Mouse (Mus musculus) B cell, adult 2 months (primary cell): ENCODE measurements around the gene Bclaf1.

Experiments
- DNase-seq, 2 experiments: peaks; one replicate each; pipeline ENCODE4 v3.0.0; 2022

Bclaf1 gene

GRCm38 (mm10) chr10:20311918-20312735, at the start of gene Bclaf1:
Bclaf1 (plus strand) TSS chr10:20312469.
- DNase-seq, result peak; percentile 100

DNA sequence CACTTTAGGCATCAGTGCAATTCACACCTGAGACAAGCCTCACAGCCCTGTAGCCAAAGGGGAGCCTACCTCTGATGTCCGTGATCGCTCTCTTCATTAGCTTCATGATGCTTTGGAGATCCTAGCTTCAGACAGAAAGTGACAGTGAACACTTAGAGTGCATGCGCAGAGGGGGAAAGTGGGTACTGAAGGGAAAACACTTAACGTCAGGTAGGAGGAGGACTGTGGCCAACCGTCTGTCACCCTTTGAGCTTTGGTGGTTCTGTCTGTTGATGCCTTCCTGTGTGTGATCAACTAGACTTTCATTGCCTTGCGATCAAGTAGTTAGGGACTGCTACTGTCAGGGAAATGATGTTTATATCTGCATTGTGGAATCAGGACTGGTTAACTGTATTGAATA, 49.4 kb upstream of the Bclaf1 start:
- no peak for DNase-seq

DNA sequence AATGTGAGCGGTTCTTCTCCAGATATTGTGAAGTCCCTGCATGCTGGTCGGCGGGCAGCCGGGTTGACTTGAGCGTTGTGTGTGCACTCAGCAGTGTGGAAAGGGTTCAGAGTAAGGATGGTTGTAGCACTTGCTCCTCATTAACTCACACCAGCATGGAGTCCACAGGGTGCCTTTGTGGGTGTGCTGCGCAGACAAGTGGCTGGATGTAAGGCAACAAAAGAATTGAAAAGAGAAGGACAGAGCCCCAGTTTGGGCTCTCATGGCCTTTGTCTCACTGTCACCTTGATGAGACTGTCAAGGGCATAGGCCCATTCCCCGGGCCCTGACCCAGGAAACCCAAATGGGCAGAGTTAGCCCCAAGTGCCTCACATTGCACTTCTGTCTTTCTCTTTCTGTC, 47.8 kb upstream of the Bclaf1 start:
- DNase-seq, result no peak

DNA sequence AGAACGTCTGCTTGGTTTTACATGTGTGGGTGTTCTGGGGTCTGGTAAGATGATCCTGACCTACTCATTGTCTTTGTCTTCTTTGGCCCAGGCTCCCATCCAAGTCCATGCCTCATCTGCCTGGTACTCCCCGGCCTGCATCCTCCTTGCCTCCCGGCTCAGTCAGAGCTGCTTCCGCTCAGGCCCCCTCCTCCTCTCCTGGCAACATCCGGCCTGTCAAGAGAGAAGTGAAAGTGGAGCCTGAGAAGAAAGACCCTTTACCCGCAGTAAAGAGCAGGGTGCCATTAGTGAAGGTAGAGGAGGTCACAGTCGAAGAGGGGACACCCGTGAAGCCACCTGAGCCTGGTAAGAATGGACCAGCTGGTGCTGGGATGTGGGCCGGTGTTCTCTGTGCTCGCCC, 45.2 kb upstream of the Bclaf1 start:
- peak; percentile 19 to 30 for DNase-seq

- no peak for DNase-seq
These were observed 43.3 kb upstream of the Bclaf1 start for GRCm38 (mm10) chr10:20268945-20269344.

GRCm38 (mm10) chr10:20272380-20272779, 39.9 kb upstream of the Bclaf1 start:
- no peak for DNase-seq

- DNase-seq, result no peak
These were observed 39.0 kb upstream of the Bclaf1 start for GRCm38 (mm10) chr10:20273278-20273677.

GRCm38 (mm10) chr10:20274022-20274421, 38.2 kb upstream of the Bclaf1 start:
- no peak for DNase-seq

- peak; percentile 14 to 38 for DNase-seq
These were observed 30.8 kb upstream of the Bclaf1 start for GRCm38 (mm10) chr10:20281456-20281855.

DNA sequence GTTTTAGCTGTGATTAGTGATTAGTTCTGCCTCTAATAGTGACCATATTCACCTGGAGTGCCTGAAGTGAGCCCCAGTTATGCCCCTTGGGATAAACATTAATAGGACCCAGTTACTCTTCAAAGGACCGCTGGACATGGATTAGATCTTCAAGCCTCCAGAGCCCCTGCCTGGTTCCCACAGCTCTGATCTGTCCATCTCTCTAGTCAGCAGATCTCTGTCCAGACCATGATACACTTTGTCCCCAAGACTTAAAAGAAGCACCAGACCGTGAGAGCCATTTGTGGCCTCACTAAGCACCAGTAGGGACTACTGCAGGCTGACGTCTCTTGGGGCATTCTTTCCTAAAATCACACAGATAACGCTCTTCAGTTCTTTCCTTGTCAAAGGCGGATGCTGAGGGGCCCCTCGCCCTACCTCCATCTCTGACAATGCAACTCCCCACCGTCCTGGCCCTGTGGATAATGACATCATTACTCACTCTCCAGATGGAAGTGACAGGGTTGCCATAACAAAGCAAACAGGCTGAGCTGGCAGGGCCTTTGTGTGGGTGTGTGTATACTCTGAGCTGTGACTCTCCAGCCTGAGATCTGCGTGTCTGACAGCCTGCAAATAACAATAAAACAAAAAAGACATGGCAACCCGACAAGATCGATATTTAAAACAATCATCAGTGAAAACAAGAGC, 26.8 kb upstream of the Bclaf1 start:
- DNase-seq, result no peak

DNA sequence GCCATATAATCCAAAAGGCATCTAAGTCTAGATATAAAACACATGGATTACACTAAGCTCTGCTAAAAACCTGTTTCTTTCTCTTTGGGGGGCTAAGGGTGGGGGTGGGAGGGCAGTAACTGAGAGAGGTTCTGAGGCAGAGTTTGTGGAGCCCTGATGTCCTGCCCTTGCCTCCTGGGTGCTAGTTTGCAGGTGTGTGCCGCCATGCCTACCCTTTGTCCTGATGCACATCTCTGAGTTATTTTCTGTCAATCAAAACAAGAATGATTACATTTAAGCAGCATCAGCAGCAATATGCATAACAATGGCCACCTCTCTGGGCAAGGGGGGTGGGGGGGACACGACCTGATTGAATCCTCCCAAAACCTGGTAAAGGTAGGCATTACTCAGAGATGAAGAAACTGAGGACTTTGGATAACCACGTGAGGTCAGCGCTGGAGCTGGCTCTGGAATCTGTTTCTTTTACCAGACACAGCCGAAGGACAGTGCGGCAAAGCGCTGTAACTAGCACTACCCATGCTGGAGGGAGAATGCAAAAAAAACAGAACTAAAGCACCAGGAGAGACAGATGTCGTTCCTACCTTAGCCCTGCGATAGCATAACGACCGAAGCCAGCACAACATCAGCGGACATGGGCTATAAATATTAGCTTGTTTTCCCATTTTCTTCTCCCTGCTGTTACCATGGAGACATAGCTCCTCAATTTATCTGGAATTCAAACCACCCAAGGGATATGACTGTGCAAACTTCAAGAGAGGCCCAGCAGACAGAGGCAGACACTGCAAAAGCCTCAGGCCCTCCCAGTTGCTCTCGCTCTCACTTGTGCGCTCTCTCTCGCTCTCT, 26.1 kb upstream of the Bclaf1 start:
- no peak for DNase-seq

DNA sequence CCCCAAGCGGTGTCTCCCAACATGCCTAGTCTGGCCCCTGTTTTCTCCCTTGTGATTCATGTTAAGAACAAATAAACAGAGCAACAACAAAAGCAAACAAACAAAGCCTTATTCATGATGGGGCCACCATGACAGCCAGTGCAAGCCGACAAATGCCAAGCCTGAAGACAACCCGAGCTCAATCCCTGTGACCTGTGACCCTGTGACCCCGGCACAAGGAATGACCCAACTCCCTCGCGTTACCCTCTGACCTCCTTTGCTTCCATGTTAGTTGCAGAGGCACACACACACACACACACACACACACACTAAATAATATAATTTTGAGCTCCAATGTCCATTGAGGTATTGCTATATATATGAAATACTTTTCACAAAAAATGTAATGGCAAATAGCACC, 24.9 kb upstream of the Bclaf1 start:
- DNase-seq, result no peak

- peak; percentile 82 to 84 for DNase-seq
These were observed 21.8 kb upstream of the Bclaf1 start for GRCm38 (mm10) chr10:20290467-20290883.

DNA sequence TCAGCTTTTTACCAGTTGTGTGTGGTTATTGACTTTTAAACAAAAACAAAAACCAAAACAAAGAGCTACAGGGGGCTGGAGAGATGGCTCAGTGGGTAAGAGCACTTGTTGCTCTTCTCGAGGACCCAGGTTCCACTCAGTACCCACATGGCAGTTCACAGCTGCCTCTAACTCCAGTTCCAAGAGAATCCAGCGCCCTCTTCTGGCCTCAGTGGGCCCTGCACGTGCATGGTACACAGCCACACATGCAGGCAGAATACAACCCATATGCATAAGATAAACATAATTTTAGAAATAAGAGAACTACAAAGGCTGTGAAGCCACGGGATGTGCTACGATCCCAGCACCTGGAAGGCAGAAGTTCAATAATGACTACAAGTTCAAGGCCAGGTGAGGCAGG, 16.3 kb upstream of the Bclaf1 start:
- DNase-seq, result peak; percentile 20 to 43

DNA sequence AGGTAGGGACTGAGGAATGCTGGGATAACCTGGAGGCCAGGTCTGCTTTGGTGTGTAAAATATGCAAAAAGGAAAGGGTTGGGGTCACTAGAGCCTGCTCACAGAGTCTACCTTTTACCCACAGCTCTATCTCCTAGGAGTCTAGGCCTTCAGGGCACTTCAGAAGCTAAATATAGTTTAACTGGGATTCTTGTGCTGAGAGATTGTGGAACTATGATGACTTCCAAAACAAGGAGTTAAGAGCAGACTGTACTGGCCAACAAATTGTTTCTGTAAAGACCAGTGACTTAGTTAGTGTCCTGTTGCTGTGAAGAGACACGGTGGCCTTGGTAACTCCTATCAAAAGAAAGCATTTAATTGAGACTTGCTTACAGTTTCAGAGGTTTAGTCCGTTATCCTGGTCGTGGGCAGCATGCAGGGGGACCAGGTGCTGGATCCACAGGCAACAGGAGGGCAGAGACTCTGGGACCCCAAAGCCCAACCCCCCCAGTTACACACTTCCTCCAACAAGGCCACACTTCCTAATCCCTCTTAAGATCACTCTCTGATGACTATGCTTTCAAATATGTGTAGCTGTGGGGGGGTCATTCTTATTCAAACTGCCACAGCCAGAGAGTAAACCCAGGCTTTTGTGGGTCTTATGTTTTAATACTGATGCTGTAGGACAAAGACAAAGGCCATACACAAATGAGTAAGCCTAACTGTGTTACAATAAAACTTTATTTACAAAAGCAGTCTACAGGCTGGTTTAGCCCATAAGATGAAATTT, 13.9 kb upstream of the Bclaf1 start:
- DNase-seq, result no peak

DNA sequence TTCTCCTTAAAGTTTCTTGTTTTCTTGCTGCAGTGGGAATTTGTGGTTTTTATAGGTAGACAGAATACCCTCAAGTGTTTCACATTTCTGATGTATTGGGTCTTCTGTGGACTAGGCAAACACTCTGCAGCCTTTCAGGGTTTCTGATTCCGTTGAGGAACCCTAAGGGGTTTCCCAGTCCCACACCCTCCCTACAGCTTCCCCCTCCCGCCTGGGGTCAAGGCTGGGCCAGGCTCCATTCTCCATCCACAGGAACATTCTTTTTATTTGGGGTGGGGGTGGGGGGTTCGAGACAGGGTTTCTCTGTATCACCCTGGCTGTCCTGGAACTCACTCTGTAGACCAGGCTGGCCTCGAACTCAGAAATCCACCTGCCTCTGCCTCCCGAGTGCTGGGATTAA, 13.2 kb upstream of the Bclaf1 start:
- DNase-seq, result no peak

- DNase-seq, result no peak
These were observed 1.1 kb upstream of the Bclaf1 start for GRCm38 (mm10) chr10:20310969-20311769.

GRCm38 (mm10) chr10:20312736-20313301, 550 bp downstream of the Bclaf1 start:
- peak; percentile 88 to 90 for DNase-seq

DNA sequence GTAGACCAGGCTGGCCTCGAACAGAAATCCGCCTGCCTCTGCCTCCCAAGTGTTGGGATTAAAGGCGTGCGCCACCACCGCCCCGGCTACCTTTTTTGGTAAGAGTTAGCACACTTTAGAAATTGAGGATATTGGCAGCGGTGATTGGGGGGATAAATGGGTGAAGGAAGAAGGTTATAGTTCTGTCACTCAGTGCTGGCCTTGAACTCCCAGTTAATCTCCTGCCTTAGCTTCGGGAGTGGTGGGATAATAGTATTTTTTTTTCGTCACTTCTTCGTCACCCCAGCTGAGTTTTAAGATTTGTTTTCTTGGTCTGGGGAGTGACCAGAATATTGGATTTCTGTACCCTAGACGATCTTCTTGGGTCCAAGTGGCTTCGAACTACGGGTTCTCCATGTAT, 1.2 kb downstream of the Bclaf1 start:
- DNase-seq, result no peak

GRCm38 (mm10) chr10:20313941-20314340, 1.7 kb downstream of the Bclaf1 start:
- no peak for DNase-seq

DNA sequence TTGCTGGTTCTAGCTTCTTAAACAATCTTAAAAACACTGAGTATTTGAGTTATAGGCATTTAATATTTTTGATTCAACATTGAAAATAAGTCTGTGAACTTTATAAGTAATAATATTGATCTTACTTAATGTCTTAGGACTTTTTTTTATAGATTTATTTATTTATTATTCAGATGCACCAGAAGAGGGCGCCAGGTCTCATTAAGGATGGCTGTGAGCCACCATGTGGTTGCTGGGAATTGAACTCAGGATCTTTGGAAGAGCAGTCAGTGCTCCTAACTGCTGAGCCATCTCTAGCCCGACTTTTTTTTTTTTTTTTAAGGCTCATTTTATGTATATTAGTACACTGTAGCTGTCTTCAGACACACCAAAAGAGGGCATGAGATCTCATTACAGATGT, 2.5 kb downstream of the Bclaf1 start:
- peak; percentile 49 to 51 for DNase-seq
